Mouse (Mus musculus) CH12.LX (cell line): ENCODE results near the gene Fst. TPM values are rescaled to one million over a fixed set of nuclear protein-coding genes. Genes with fewer than 3 reads are reported as not detected.

Experiments used
- DNase-seq: peaks from one replicate; pipeline ENCODE4 v3.0.0-alpha.2; 2013; ENCODE audit errors: extremely low read depth
- H3K27ac ChIP-seq: 2 replicates; pipeline ENCODE4 v1.5.1; 2012; ENCODE audit warnings: low read depth, mild to moderate bottlenecking, control low read depth, moderate library complexity; ENCODE audit not compliant: insufficient read depth
- H3K27me3 ChIP-seq: replicated peaks from 2 replicates; pipeline ENCODE3; 2012; ENCODE audit warnings: inconsistent platforms
- H3K36me3 ChIP-seq, 2 experiments: replicated peaks in 1 of 2; 2 replicates each; pipeline versions ENCODE3 to v1.6.1; 2012; ENCODE audit warnings: inconsistent platforms in 1 of 2, low read length in 1 of 2, mild to moderate bottlenecking in 1 of 2, mixed read lengths in 1 of 2, moderate library complexity in 1 of 2; ENCODE audit not compliant: control insufficient read depth in 1 of 2, insufficient read depth in 1 of 2
- H3K4me1 ChIP-seq, 2 experiments: 2 replicates each; pipeline ENCODE4 v1.6.1; 2012; ENCODE audit warnings: inconsistent platforms in 1 of 2, moderate library complexity in 1 of 2; ENCODE audit not compliant: insufficient read depth in 2 of 2, control insufficient read depth in 1 of 2
- H3K4me2 ChIP-seq: 2 replicates; pipeline ENCODE4 v1.6.1; 2012; ENCODE audit warnings: low read depth, mild to moderate bottlenecking, control low read depth; ENCODE audit not compliant: poor library complexity, insufficient read depth, severe bottlenecking
- H3K4me3 ChIP-seq, 3 experiments: fragments of 150-350 bp in 1 of 3; sonication (generic) in 1 of 3; replicated peaks in 1 of 3; 2 replicates each; pipeline versions ENCODE3 to v1.5.1; 2011 to 2012; ENCODE audit warnings: low read depth in 2 of 3, low read length in 2 of 3, mild to moderate bottlenecking in 2 of 3, moderate library complexity in 2 of 3, control low read depth in 1 of 3, improper control_type of control experiment in 1 of 3, inconsistent platforms in 1 of 3, mixed read lengths in 1 of 3; ENCODE audit not compliant: poor library complexity in 1 of 3
- H3K79me2 ChIP-seq: replicated peaks from 2 replicates; pipeline ENCODE4 v1.6.1; 2012; ENCODE audit warnings: mild to moderate bottlenecking, moderate library complexity; ENCODE audit not compliant: control insufficient read depth, poor library complexity, insufficient read depth, severe bottlenecking; ENCODE audit errors: extremely low read depth
- H3K9ac ChIP-seq: 2 replicates; pipeline ENCODE4 v1.6.1; 2012; ENCODE audit warnings: low read depth, mild to moderate bottlenecking, control low read depth, moderate library complexity; ENCODE audit not compliant: insufficient read depth
- H3K9me3 ChIP-seq: replicated peaks from 2 replicates; pipeline ENCODE3; 2012; ENCODE audit warnings: low read length, inconsistent platforms, mixed read lengths
- BHLHE40 ChIP-seq: IDR thresholded peaks from 2 replicates; pipeline ENCODE4 v1.6.1; 2011; ENCODE audit warnings: mild to moderate bottlenecking, low read depth, low read length, improper control_type of control experiment
- CHD2 ChIP-seq: IDR thresholded peaks from 2 replicates; pipeline ENCODE4 v1.6.1; 2011; ENCODE audit warnings: low read length, improper control_type of control experiment
- ELF1 ChIP-seq: IDR thresholded peaks from 2 replicates; pipeline ENCODE4 v1.6.1; 2014; ENCODE audit warnings: low read depth, mild to moderate bottlenecking, inconsistent platforms, low read length, improper control_type of control experiment
- EP300 ChIP-seq: IDR thresholded peaks from 2 replicates; pipeline ENCODE4 v1.6.1; 2011; ENCODE audit warnings: low read length, improper control_type of control experiment
- JUND ChIP-seq: conservative IDR thresholded peaks from 2 replicates; pipeline ENCODE4 v1.6.1; 2011; ENCODE audit warnings: low read depth, low read length, improper control_type of control experiment
- KAT2A ChIP-seq: IDR thresholded peaks from 2 replicates; pipeline ENCODE4 v1.6.1; 2012; ENCODE audit warnings: low read length, improper control_type of control experiment, inconsistent platforms; ENCODE audit not compliant: insufficient replicate concordance
- MAX ChIP-seq: IDR thresholded peaks from 2 replicates; pipeline ENCODE4 v1.6.1; 2011; ENCODE audit warnings: low read length, improper control_type of control experiment
- MEF2A ChIP-seq: IDR thresholded peaks from 2 replicates; pipeline ENCODE4 v1.6.1; 2014; ENCODE audit warnings: low read depth, mild to moderate bottlenecking, inconsistent platforms, low read length, improper control_type of control experiment, borderline replicate concordance
- MXI1 ChIP-seq: IDR thresholded peaks from 2 replicates; pipeline ENCODE4 v1.6.1; 2011; ENCODE audit warnings: mild to moderate bottlenecking, low read depth, low read length, improper control_type of control experiment
- MYC ChIP-seq: IDR thresholded peaks from 2 replicates; pipeline ENCODE4 v1.6.1; 2011; ENCODE audit warnings: low read depth, mild to moderate bottlenecking, improper control_type of control experiment, low read length
- POLR2A ChIP-seq: IDR thresholded peaks from 2 replicates; pipeline ENCODE4 v1.6.1; 2011; ENCODE audit warnings: low read depth, mild to moderate bottlenecking, improper control_type of control experiment, low read length
- RAD21 ChIP-seq: IDR thresholded peaks from 2 replicates; pipeline ENCODE4 v1.6.1; 2011; ENCODE audit warnings: low read depth, mild to moderate bottlenecking, low read length, improper control_type of control experiment, moderate library complexity
- SMC3 ChIP-seq: IDR thresholded peaks from 2 replicates; pipeline ENCODE4 v1.6.1; 2011; ENCODE audit warnings: low read depth, low read length, improper control_type of control experiment
- TCF12 ChIP-seq: IDR thresholded peaks from 2 replicates; pipeline ENCODE4 v1.6.1; 2014; ENCODE audit warnings: low read depth, mild to moderate bottlenecking, inconsistent platforms, low read length, improper control_type of control experiment
- UBTF ChIP-seq: IDR thresholded peaks from 2 replicates; pipeline ENCODE4 v1.6.1; 2012; ENCODE audit warnings: low read depth, mild to moderate bottlenecking, inconsistent platforms, low read length, improper control_type of control experiment, moderate library complexity
- USF1 ChIP-seq: IDR thresholded peaks from 2 replicates; pipeline ENCODE4 v1.6.1; 2014; ENCODE audit warnings: low read depth, mild to moderate bottlenecking, inconsistent platforms, low read length, improper control_type of control experiment
- ZNF384 ChIP-seq: IDR thresholded peaks from 2 replicates; pipeline ENCODE4 v1.6.1; 2012; ENCODE audit warnings: low read depth, low read length, improper control_type of control experiment, inconsistent platforms
- dilution Hi-C: fragments of 300-500 bp; cut with MboI; formaldehyde crosslinking; loops from 2 replicates; pipeline ENCODE4 v1.14.3; 2020; ENCODE audit warnings: low sequenced_read_pairs; ENCODE audit not compliant: extremely low pct_unique_long_range_greater_than_20kb, extremely low pct_ligation_motif_present
- in situ Hi-C: fragments of 300-500 bp; cut with MboI; formaldehyde crosslinking; loops from 3 replicates; pipeline ENCODE4 v1.14.3; 2019; ENCODE audit warnings: low sequenced_read_pairs, low pct_ligation_motif_present, low pct_unique_long_range_greater_than_20kb, mixed read lengths
- polyA plus RNA-seq: library from polyadenylated mRNA; unstranded; fragments of >175 nt; gene quantifications from 2 replicates; pipeline ENCODE4 v1.2.1, GENCODE M21; 2012; ENCODE audit warnings: low read depth; ENCODE audit not compliant: insufficient read length
- total RNA-seq, 2 experiments: library from RNA; depleted of rRNA; stranded (reverse); fragments of 300-350 nt in 1 of 2; fragments of >200 nt in 1 of 2; gene quantifications; 2 replicates each; pipeline ENCODE4 v1.2.3; 2012 to 2014

Gene Fst
- total and polyA plus RNA-seq, 3 experiments: not detected

- H3K9ac ChIP-seq: no peak overlapping the region
- H3K9me3 ChIP-seq: no peaks in the 10 kb centered on the region
- in situ Hi-C loops (no loop called here), dilution Hi-C loops (no loop called here)
- no peak overlapping the region for H3K27ac ChIP-seq
- DNase-seq: no peak
- no peak overlapping the region for H3K4me3 ChIP-seq
- TF ChIP-seq EP300 (no peak), USF1 (no peak), TCF12 (no peak), ZNF384 (no peak), BHLHE40 (no peak), MXI1 (no peak), POLR2A (no peak)
- TF ChIP-seq, all 38 proteins: peak for 0
- Histone ChIP-seq H3K36me3 (no peaks in the 10 kb centered on the region), H3K4me2 (no peak overlapping the region), H3K79me2 (no peaks in the 10 kb centered on the region), H3K27me3 (no peaks in the 10 kb centered on the region), H3K4me1 (0 out of 4 replicates have a peak, but pooled peaks cover 0 to 2% of the 10 kb centered on the region in 2 experiments)
Measured at GRCm38 (mm10) chr13:114425230-114425629, 33.5 kb downstream of the Fst start.

- Histone ChIP-seq H3K27me3 (no peaks in the 10 kb centered on the region), H3K9me3 (no peaks in the 10 kb centered on the region), H3K4me2 (no peak overlapping the region; the same call in 1 of the 2 replicates), H3K79me2 (no peaks in the 10 kb centered on the region)
- in situ Hi-C loops: no loop called here
- dilution Hi-C loops: no loop called here
- TF ChIP-seq MEF2A (no peak), KAT2A (no peak), MAX (no peak), JUND (no peak), ELF1 (no peak), MYC (no peak), SMC3 (no peak), UBTF (no peak), CHD2 (no peak), MXI1 (no peak), RAD21 (no peak)
- TF ChIP-seq, all 38 proteins: peak for 0
- Histone ChIP-seq H3K27ac (no peak overlapping the region), H3K9ac (no peak overlapping the region), H3K36me3 (no peaks in the 10 kb centered on the region), H3K4me3 (no peak overlapping the region), H3K4me1 (no peaks in the 10 kb centered on the region)
- DNase-seq: no peak
Measured at GRCm38 (mm10) chr13:114420235-114420634, 38.5 kb downstream of the Fst start.
